Mouse (Mus musculus): ENCODE data around the gene Rab14.

DNA sequence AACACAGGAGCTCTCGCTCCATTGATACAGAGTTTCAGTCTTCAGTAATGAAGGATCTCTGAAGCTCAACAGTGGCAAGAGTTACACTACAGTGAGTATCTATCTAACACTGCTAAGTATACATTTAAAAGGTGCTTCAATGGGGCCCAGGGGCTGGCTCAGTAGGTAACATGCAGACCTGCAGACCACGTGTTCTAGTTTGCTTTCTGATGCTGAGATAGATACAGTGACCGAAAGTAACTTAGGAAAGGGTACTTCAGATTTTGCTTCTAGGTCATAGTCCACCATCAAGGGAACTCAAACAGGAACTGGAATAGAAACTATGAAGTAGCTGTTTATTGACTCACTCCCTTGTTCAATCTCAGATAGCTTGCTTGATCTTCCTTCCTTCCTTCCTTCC lies 10.8 kb upstream of the Rab14 start:
- TF ChIP-seq POLR2A (IDR thresholded peaks at IDR 0.05; ENCODE audit: insufficient read length, low read depth), result no peak
- no peak for TF ChIP-seq MAX (IDR thresholded peaks at IDR 0.05; ENCODE audit: low read depth)
- no peak for TF ChIP-seq USF1 (IDR thresholded peaks at IDR 0.05; ENCODE audit: low read depth)
- no peak for TF ChIP-seq POLR2AphosphoS2 (IDR thresholded peaks at IDR 0.05; ENCODE audit: insufficient read length, low read depth)
- no peak for TF ChIP-seq E2F4 (IDR thresholded peaks at IDR 0.05; ENCODE audit: insufficient read depth)
